Mouse (Mus musculus) telencephalon, adult 2 months (tissue): ENCODE results near the gene Tmc8.

Experiments
- DNase-seq: peaks from one replicate; pipeline ENCODE4 v3.0.0-alpha.2; 2011; ENCODE audit warnings: low read depth, low spot score

The Tmc8 gene

GRCm38 (mm10) chr11:117781993-117782704 is at the start of gene Tmc8, which contains the start of gene Tmc6:
Gene Tmc8, plus strand, starts transcription at chr11:117782076.
Gene Tmc6, minus strand, starts transcription at chr11:117782198.
- DNase-seq = no peak

- no peak for DNase-seq
These were observed 45.7 kb upstream of the Tmc8 start for GRCm38 (mm10) chr11:117736037-117736689.

- no peak for DNase-seq
These were observed 43.8 kb upstream of the Tmc8 start for GRCm38 (mm10) chr11:117738123-117738522.

GRCm38 (mm10) chr11:117741128-117741527 is 40.7 kb upstream of the Tmc8 start:
- DNase-seq = no peak

DNA sequence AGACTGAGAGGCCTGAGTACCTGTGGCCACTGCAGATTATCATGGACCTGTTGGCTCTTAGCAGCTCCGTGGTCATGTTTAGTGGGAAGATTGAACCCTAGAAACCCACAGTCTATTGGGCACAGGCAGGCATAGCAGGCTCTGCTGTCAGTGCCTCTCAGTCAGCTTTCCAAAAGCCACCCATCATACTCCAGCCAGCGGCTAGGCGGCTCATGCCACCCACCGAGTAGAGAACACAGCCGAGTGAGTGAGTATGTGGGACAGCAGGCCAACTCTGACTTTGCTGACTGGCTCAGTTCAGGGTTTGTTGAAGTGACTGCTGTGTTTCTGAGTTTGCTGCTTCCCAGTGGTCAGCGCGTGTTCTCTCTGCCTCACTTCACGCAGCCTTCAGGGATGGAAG is 39.6 kb upstream of the Tmc8 start:
- DNase-seq = no peak

GRCm38 (mm10) chr11:117742715-117743114 is 39.2 kb upstream of the Tmc8 start:
- DNase-seq = no peak

DNA sequence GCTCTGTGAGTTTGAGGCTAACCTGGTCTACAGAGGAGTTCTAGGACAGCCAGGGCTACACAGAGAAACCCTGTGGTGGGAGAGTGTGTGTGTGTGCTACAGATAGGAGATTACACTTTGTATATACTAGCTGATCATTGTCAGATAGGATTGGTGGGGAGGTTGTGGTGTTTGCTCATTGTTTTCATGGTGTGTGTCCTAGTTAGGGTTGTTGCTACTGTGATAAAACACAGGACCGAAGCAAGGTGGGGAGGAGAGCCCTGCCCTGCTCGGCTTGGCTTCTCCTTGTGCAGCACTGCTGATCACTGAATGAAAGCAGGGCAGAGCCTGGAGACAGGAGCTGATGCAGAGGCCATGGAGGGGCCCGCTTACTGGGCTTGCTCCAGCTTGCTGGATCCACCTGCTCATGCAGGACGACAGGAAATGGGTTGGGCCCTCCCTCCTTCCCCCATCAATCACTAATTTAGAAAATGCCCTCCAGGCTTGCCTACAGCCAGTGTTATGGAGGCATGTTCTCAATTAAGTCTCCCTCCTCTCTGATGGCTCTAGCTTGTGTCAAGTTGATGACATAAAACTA is 38.3 kb upstream of the Tmc8 start:
- DNase-seq = no peak

- DNase-seq = no peak
These were observed 33.2 kb upstream of the Tmc8 start for GRCm38 (mm10) chr11:117748628-117749027.

GRCm38 (mm10) chr11:117749414-117749813 is 32.5 kb upstream of the Tmc8 start:
- DNase-seq = peak; percentile 70

DNA sequence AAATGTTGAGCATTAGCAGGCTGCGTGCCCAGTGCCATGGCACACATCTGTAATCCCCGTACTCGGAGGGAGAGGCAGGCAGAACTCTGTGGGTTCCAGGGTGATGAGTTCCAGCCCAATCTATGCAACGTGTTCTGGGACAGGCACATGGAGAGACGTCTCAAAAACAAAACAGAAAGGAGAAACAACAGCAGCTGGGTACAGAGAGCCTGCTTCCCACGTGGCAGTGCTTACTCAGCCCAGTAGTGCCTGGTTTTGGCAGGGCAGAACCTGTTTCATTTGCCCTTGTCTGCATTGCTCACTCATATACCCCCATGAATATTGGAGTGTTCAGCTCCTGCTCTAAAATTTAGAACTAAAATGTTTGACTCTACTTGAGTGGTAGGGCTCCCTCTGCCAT is 30.3 kb upstream of the Tmc8 start:
- DNase-seq = no peak

DNA sequence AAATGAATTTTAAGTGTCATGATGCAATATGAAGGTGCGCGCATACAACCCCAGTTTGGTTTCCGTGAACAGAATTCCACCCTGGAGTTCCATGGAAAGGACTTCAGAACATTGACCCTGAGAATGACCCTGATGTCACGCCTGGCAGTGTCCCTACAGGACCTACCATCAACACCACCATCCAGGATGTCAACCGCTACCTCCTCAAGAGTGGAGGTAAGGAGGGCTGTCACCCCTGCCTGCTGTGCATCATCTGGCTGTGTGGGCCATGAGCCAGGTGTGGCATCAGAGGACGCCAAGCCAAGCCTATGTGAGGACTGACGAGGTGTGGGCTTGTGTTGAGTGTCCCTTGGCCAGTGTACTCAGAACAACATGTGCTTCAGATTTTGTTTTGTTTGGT is 26.0 kb upstream of the Tmc8 start:
- no peak for DNase-seq

DNA sequence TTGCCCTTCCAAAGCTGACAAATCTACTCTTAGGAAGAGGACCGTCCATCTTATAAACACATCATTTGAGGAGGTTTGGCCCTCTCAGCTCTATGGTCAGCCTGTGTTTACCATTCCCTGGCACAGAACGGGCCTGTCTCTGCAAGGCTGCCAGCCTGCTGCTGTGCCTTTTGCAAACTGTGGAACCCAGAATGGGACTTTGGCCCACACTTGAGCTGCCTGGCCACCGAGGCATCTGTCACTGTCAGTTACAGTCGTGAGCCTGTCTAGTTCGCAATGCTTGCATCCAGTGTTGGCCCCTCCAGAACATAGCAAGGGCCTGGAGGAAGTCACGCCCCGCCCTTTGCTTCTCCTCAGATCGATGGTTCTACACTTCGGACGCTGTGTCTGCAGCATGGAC is 22.6 kb upstream of the Tmc8 start:
- DNase-seq = no peak

DNA sequence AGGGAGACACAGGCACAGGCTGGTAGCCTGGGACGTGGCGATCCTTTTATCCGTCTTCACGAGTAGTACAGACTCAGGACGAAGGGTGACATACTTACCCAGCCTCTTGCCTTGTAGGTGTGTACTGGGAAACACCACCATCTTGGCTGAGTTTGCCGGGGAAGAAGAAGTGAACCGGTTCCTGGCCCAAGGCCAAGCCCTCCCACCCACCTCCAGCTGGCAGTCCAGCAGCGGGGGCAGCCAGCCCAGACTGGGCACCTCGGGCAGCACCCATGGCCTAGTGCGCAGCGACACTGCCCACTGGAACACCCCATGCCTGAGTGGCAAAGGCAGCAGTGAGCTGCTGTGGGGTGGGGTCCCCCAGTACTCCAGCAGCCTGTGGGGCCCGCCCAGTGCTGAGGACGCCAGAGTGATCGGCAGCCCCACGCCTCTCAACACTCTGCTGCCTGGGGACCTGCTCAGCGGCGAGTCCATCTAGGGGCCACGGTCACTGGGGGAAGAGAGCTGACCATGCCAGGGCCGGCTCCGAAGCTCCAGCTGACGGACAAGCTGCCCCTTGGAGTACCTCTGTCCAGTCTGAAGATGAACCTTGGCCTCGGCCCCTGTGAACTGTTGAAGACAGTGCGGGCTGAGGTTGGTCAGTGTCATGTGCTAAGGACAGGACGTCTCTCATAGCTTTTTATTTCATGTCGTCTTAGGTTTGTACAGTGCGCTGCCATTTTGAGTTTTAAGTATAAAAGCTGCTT is 21.3 kb upstream of the Tmc8 start:
- no peak for DNase-seq

GRCm38 (mm10) chr11:117761801-117762200 is 20.1 kb upstream of the Tmc8 start:
- DNase-seq = no peak

GRCm38 (mm10) chr11:117762246-117762645 is 19.6 kb upstream of the Tmc8 start:
- no peak for DNase-seq

DNA sequence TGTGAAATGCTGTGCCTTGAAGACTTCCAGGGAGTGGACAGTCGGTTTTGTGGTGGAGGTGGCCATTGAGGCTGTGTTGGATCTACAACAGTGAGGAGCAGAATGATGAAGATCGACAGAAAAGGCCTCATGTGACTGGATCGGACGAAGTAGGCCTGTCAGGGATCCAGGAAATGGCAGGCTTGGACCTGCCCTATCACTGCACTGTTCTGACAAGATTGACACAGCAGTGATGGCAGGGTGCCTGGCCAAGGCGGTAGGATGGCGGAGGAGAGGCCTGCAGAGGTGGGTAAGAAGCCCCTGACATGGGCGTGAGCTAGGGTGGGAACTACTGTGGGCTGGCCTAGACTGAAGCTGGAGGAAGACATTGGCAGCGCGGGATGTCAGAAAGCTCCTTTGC is 17.6 kb upstream of the Tmc8 start:
- DNase-seq = no peak

GRCm38 (mm10) chr11:117765361-117765760 is 16.5 kb upstream of the Tmc8 start:
- no peak for DNase-seq

DNA sequence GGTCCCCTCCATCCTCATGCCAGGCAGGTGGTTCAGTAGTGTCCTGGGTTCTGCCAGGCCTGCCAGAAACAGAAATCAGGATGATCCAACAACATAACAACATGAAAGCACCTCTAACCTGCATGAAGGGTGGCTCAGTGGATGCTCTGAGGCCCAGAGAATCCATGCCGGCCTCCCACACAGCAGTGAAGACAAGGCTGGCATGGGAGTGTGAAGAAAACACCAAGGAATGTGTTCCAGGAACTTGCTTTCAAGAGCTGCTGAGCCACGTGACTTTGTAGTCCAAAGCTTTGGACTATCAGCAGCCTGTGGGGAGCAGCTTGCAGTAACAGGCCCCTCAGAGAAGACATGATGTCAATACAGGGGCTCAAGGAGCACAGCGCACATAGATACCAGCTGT is 15.6 kb upstream of the Tmc8 start:
- no peak for DNase-seq

- DNase-seq = no peak
These were observed 12.9 kb upstream of the Tmc8 start for GRCm38 (mm10) chr11:117768725-117769682.

DNA sequence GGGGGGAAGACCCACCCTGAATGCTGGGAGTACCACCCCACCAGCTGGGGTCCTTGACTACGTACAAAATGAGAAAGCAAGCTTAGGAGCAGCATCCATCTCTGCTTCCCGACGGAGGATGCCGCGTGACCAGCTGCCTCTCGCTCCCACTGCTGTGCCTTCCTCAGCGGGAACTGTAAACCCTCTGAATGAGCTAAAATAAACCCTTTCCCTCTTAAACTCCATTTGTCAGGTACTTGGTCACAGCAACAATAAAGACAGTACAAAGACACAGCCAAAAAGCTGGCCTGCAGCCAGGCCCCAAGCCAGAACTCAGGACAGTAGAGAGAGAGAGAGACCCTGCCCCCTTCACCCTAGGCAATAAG is 12.2 kb upstream of the Tmc8 start:
- no peak for DNase-seq

DNA sequence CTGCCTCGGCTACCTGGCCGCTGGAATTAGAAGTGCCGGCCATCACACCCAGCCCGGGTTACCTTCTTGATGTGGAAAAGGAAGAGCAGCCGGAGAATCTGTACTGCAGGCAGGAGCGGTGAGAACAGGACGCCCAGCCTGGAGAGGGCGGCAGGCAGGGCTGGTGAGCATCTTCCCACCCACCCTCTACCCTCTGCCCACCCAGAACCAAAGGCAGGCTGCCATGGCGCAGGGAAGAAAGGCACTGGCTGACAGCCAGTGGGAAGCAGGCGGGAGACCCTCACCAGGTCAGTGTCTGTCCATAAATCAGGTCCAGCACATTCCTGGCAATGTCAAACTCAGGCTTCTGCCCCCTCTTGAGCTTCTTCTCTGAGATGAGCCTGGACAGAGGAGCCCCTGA is 11.5 kb upstream of the Tmc8 start:
- DNase-seq = no peak
